Mouse (Mus musculus) midbrain, embryonic 12.5 days (tissue): ENCODE results near the gene Vmn1r45. TPM values are rescaled to one million over a fixed set of nuclear protein-coding genes. Genes with fewer than 3 reads are reported as not detected.
"Not testable (repeated sequence)": the region's sequence is repeated elsewhere in the genome, so short reads cannot be mapped to it uniquely, and the experiment has no call there.

ENCODE experiments used
- ATAC-seq: fragments of 200-750 bp; cut with Nextera tagmentation; 2 replicates; pipeline ENCODE4 v1.8.0; 2017; ENCODE audit warnings: low read depth, moderate TSS enrichment, moderate library complexity; ENCODE audit not compliant: low FRiP score
- H3K27ac ChIP-seq: fragments of 300-500 bp; sonication (generic); replicated peaks from 2 replicates; pipeline ENCODE4 v1.5.1; 2016; ENCODE audit warnings: mild to moderate bottlenecking
- H3K27me3 ChIP-seq: fragments of 300-500 bp; sonication (generic); 2 replicates; pipeline ENCODE4 v1.6.1; 2016; ENCODE audit warnings: mild to moderate bottlenecking
- H3K36me3 ChIP-seq: fragments of 300-500 bp; sonication (generic); 2 replicates; pipeline ENCODE4 v1.6.1; 2016
- H3K4me1 ChIP-seq: fragments of 300-500 bp; sonication (generic); 2 replicates; pipeline ENCODE4 v1.6.1; 2016
- H3K4me2 ChIP-seq: fragments of 300-500 bp; sonication (generic); replicated peaks from 2 replicates; pipeline ENCODE4 v1.6.1; 2016; ENCODE audit warnings: mild to moderate bottlenecking, moderate library complexity
- H3K4me3 ChIP-seq: fragments of 300-500 bp; sonication (generic); 2 replicates; pipeline ENCODE4 v1.5.1; 2016; ENCODE audit warnings: mild to moderate bottlenecking
- H3K9ac ChIP-seq: fragments of 300-500 bp; sonication (generic); replicated peaks from 2 replicates; pipeline ENCODE4 v1.6.1; 2016; ENCODE audit warnings: mild to moderate bottlenecking, moderate library complexity
- H3K9me3 ChIP-seq: fragments of 300-500 bp; sonication (generic); 2 replicates; pipeline ENCODE4 v1.6.1; 2016; ENCODE audit warnings: mild to moderate bottlenecking
- WGBS: fragments of 180-500 bp; shearing (Covaris S2); methylation state at CpG from one replicate; pipeline ENCODE4 v1.1.7; 2016; 5-methylcytosine and 5-hydroxymethylcytosine counted together
- polyA plus RNA-seq: library from polyadenylated mRNA; unstranded; fragments of >200 nt; fragmentation: Nextera tagmentation; extraction: Ambion mirVana; gene quantifications from 2 replicates; pipeline ENCODE4 v1.2.1, GENCODE M21; 2016

Vmn1r45 gene
- polyA plus RNA-seq, result not detected in 2 replicates

DNA sequence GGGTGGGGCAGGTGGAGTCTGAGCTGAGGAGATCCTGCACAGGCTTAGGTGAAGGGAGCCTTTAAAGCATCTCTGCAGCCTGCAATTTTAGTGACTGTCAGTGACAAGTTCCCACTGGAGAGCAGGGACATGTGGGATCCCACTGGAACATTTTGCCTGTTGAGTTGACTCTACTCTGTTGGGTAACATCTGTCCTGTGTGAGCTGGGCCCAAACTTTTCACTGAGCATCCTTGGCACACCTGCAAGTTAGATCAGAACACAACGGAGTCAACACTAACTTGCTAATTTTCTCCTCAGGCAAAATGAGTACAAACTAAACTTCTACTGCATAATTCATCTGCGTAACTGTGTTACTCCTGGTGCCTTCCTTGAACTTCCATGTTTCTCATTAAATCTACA, at the start of gene Vmn1r45:
Gene Vmn1r45 (minus strand): TSS at position 101 of the 400 bp plus-strand sequence.
- H3K9me3 ChIP-seq, H3K36me3 ChIP-seq, ATAC-seq, H3K4me3 ChIP-seq, H3K4me1 ChIP-seq, H3K4me2 ChIP-seq, H3K27me3 ChIP-seq, H3K27ac ChIP-seq, H3K9ac ChIP-seq: not testable (repeated sequence)
- 89% methylated on average over 2 of the region's 2 CpGs for WGBS

DNA sequence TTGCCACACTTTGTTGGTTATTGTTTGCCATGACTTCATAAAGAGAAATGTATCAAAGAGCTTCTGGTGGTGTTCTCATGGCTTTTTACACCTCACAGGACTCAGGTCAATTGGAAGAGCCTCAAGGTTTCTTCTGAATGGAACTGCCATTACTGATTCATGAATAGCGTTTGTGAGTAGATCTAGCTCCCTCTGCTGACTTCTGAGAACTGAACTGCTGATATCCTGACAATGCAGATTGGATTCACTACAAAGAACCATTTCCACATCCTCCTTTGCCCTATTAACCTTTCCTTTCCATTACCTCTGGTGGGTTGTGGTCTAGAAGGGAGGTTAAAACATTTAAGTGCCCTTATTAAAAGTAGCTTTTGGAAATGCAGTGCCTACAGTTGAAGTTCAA, 45.6 kb upstream of the Vmn1r45 start:
- Histone ChIP-seq H3K9ac (no peak overlapping the region), H3K4me2 (no peak overlapping the region), H3K4me3 (no peak overlapping the region), H3K27ac (no peak overlapping the region), H3K4me1 (no peaks in the 10 kb centered on the region), H3K9me3 (peaks cover 11% of the 10 kb centered on the region; the same call in 1 of the 2 replicates), H3K27me3 (no peaks in the 10 kb centered on the region), H3K36me3 (no peaks in the 10 kb centered on the region)
- 11% methylated on average over 1 of the region's 1 CpGs for WGBS
- ATAC-seq, result no peak

GRCm38 (mm10) chr6:89969013-89969412, 28.6 kb upstream of the Vmn1r45 start, which contains the start of gene Vmn1r46:
Gene Vmn1r46 (plus strand): TSS chr6:89969313.
- no peaks in the 10 kb centered on the region for H3K27me3 ChIP-seq
- H3K4me2 ChIP-seq, result no peak within 1 kb of the TSS
- H3K9me3 ChIP-seq, result peaks cover 12% of the 10 kb centered on the region; the same call in 1 of the 2 replicates
- H3K9ac ChIP-seq, result no peak within 1 kb of the TSS
- no peak for ATAC-seq
- WGBS, result 65% methylated on average over 2 of the region's 2 CpGs
- H3K36me3 ChIP-seq, result no peaks in the 10 kb centered on the region
- H3K4me1 ChIP-seq, result no peaks in the 10 kb centered on the region
- no peak within 1 kb of the TSS for H3K4me3 ChIP-seq
- no peak within 1 kb of the TSS for H3K27ac ChIP-seq

- Histone ChIP-seq H3K9me3 (no peaks in the 10 kb centered on the region), H3K36me3 (no peaks in the 10 kb centered on the region), H3K9ac (no peak overlapping the region), H3K4me2 (no peak overlapping the region), H3K27ac (no peak overlapping the region), H3K4me1 (no peaks in the 10 kb centered on the region), H3K4me3 (no peak overlapping the region), H3K27me3 (no peaks in the 10 kb centered on the region)
- ATAC-seq, result no peak
Observed at GRCm38 (mm10) chr6:89966341-89966740, 25.9 kb upstream of the Vmn1r45 start.

GRCm38 (mm10) chr6:89953556-89953955, 13.2 kb upstream of the Vmn1r45 start:
- no peaks in the 10 kb centered on the region for H3K27me3 ChIP-seq
- H3K9me3 ChIP-seq, result peaks cover 9% of the 10 kb centered on the region; the same call in 1 of the 2 replicates
- no peak for ATAC-seq
- 71% methylated on average over 2 of the region's 2 CpGs for WGBS
- no peak overlapping the region for H3K27ac ChIP-seq
- no peaks in the 10 kb centered on the region for H3K36me3 ChIP-seq
- no peak overlapping the region for H3K4me3 ChIP-seq
- H3K4me2 ChIP-seq, result no peak overlapping the region
- H3K4me1 ChIP-seq, result no peaks in the 10 kb centered on the region
- H3K9ac ChIP-seq, result no peak overlapping the region

- peaks cover 7% of the 10 kb centered on the region; the same call in 1 of the 2 replicates for H3K9me3 ChIP-seq
- H3K4me1 ChIP-seq, result no peaks in the 10 kb centered on the region
- H3K36me3 ChIP-seq, result no peaks in the 10 kb centered on the region
- no peak overlapping the region for H3K9ac ChIP-seq
- ATAC-seq, result no peak
- H3K27ac ChIP-seq, result no peak overlapping the region
- H3K4me2 ChIP-seq, result no peak overlapping the region
- no peak overlapping the region for H3K4me3 ChIP-seq
- WGBS, result 77% methylated on average over 2 of the region's 2 CpGs
- H3K27me3 ChIP-seq, result no peaks in the 10 kb centered on the region
Observed at GRCm38 (mm10) chr6:89940926-89941325, 528 bp upstream of the Vmn1r45 start.

DNA sequence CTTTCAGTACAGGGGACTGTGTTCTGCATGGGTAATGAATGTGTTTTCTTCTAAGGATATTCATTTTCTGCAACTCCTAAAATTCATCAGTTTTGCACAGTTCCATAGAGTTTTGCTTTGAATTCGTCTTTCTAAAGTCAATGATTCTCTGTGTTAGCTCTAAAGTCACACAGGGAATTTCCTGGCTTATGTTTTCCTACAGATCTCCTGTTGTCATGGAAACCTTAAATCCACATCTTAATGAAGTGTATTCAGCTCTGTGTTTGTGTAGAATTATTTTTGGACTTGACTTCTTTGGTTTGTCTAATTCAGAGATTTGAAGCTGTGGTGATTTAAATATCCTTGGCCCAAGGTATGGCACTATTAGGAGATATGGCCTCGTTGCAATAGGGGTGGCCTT, 56.6 kb downstream of the Vmn1r45 start:
- 56% methylated on average over 2 of the region's 2 CpGs for WGBS

DNA sequence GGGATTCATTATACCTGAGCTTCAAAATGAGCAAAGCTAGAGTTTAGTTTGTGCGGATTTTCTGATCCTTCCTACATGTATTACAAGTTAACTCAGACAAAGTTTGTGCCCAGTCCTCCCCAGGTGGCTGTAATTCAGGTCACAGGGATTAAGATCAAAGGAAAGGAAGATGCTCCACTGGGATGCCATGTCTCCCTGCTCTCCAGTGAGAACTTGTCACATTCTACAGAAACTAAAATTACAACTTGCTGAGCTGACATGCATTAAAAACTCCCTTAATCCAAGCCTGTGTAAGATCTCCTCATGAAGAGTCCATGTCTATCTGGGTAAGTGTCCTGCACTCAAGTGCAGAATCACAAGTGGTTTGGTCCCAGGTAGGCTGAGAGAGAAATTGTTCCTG, 57.0 kb downstream of the Vmn1r45 start, which contains the start of gene Vmn1r44:
Gene Vmn1r44 (plus strand): TSS at position 301 of the 400 bp plus-strand sequence.
- no peak for ATAC-seq
- Histone ChIP-seq H3K9ac (no peak within 1 kb of the TSS), H3K4me2 (no peak within 1 kb of the TSS), H3K36me3 (no peaks in the 10 kb centered on the region), H3K9me3 (peaks cover 9% of the 10 kb centered on the region), H3K4me1 (no peaks in the 10 kb centered on the region), H3K4me3 (no peak within 1 kb of the TSS), H3K27me3 (no peaks in the 10 kb centered on the region), H3K27ac (no peak within 1 kb of the TSS)
- WGBS, result 91% methylated on average over 1 of the region's 1 CpGs

More for the DNA sequence above, 56.6 kb downstream of the Vmn1r45 start:
- ATAC-seq, result no peak
- Histone ChIP-seq H3K27me3 (no peaks in the 10 kb centered on the region), H3K4me3 (no peak overlapping the region), H3K36me3 (no peaks in the 10 kb centered on the region), H3K27ac (no peak overlapping the region), H3K4me1 (no peaks in the 10 kb centered on the region), H3K9me3 (peaks cover 9% of the 10 kb centered on the region), H3K9ac (no peak overlapping the region), H3K4me2 (no peak overlapping the region)

Other genes with a start within 250 kb of the Vmn1r45 start
- gene Vmn1r40, start 233.1 kb downstream of the Vmn1r45 start, polyA plus RNA-seq, result not detected in 2 replicates
- gene Vmn1r41, start 199.8 kb downstream of the Vmn1r45 start, polyA plus RNA-seq, result not detected in 2 replicates
- gene Vmn1r42, start 64.2 kb downstream of the Vmn1r45 start, polyA plus RNA-seq, result not detected in 2 replicates
- not detected in 2 replicates for gene Vmn1r43, start 64.2 kb downstream of the Vmn1r45 start, polyA plus RNA-seq
- gene Vmn1r44, start 56.9 kb downstream of the Vmn1r45 start, polyA plus RNA-seq, result not detected in 2 replicates
- not detected in 2 replicates for gene Vmn1r46, start 28.7 kb upstream of the Vmn1r45 start, polyA plus RNA-seq
- not detected in 2 replicates for gene Vmn1r47, start 75.5 kb upstream of the Vmn1r45 start, polyA plus RNA-seq
- not detected in 2 replicates for gene Vmn1r48, start 96.2 kb upstream of the Vmn1r45 start, polyA plus RNA-seq
- gene Vmn1r49, start 137.9 kb upstream of the Vmn1r45 start, polyA plus RNA-seq, result not detected in 2 replicates
- not detected in 2 replicates for gene Vmn1r50, start 160.8 kb upstream of the Vmn1r45 start, polyA plus RNA-seq
- gene Vmn1r51, start 182.0 kb upstream of the Vmn1r45 start, polyA plus RNA-seq, result not detected in 2 replicates
- not detected in 2 replicates for gene Vmn1r52, start 234.2 kb upstream of the Vmn1r45 start, polyA plus RNA-seq